Mouse (Mus musculus) inflammation-experienced regulatory T-cells (primary cell): ENCODE measurements around the gene Tmem207. TPM values are rescaled to one million over a fixed set of nuclear protein-coding genes. Genes with fewer than 3 reads are reported as not detected.

Experiments used
- polyA plus RNA-seq, 2 experiments: library from polyadenylated mRNA; unstranded; fragments of 100-300 nt; shearing (Covaris generic); gene quantifications; one replicate each; pipeline ENCODE4 v1.2.1; 2017

Tmem207 gene
- under 1 TPM in 1 of 2 experiments, not detected in 1; 0.29 TPM for polyA plus RNA-seq

GRCm38 (mm10) chr16:26526669-26527068 is at the start of gene Tmem207:
Gene Tmem207 (minus strand): TSS chr16:26526769.

GRCm38 (mm10) chr16:26462835-26463234 is 63.7 kb downstream of the Tmem207 start, which contains the start of gene Cldn16:
Gene Cldn16 (plus strand): TSS chr16:26463135.

Other genes with a start within 250 kb of the Tmem207 start
- gene Cldn1, start 154.9 kb downstream of the Tmem207 start, polyA plus RNA-seq = under 1 TPM; 0.07 to 0.11 TPM
- gene Cldn16, start 63.6 kb downstream of the Tmem207 start, polyA plus RNA-seq = under 1 TPM in 1 of 2 experiments, not detected in 1; 0.88 TPM
- gene Il1rap, start 54.9 kb upstream of the Tmem207 start, polyA plus RNA-seq = 10 to 100 TPM; 13.0 to 13.8 TPM